Mouse (Mus musculus) T-cell, adult 2 months (primary cell): Measurements from ENCODE around the gene Plekhh3.

Experiments
- DNase-seq: peaks from one replicate; pipeline ENCODE4 v3.0.0; 2022; ENCODE audit warnings: low spot score

Plekhh3 gene

GRCm38 (mm10) chr11:101170811-101171610 is at the start of gene Plekhh3:
Plekhh3 (minus strand) TSS chr11:101171351.
- peak; percentile 82 for DNase-seq

DNA sequence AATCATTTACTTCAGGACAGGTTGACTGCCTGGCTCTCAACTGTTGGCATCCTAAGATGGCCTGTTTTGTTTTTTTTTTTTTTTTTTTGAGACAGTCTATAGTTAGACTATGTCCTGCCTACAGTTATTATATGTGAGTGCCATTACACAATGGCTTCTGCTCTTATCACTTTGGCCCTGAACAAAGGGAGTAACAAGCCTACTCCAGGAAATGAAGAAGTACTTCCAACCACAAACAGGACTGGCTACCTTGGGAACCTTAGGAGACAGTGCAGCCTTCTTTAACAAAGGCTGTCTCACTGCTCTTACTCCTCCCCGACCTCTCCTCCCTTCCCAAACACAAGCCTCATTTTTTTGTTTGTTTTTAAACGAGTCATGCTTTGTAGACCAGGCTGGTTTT is 49.7 kb upstream of the Plekhh3 start:
- DNase-seq: no peak

DNA sequence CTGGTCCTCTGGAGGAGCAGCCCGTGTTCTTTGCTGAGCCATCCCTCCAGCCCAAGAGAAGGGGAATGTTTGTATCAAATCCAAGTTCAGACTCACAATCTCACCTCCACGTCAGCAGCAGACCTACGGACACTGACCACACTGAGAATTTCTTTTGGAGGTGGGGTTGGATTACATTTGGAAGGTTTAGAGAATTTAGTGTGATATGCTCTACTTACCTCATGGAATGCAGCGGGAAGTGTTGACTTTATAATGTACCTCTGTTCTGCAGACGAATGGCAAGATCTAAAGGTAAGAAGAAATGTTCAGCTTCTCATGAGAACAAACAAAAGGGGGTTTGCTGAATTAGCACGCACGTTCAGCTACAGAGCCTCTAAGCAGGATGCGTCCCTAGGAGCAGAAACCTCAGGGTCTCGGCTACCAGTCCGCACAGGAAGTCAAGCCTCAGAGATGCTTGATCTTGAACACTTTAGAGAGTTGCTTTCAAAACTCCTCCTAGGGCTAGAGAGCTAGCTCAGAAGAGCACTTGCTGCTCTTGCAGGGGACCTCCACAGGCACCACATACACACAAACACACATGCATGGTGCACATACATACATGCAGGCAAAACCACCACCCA is 47.4 kb upstream of the Plekhh3 start:
- DNase-seq: peak; percentile 59

DNA sequence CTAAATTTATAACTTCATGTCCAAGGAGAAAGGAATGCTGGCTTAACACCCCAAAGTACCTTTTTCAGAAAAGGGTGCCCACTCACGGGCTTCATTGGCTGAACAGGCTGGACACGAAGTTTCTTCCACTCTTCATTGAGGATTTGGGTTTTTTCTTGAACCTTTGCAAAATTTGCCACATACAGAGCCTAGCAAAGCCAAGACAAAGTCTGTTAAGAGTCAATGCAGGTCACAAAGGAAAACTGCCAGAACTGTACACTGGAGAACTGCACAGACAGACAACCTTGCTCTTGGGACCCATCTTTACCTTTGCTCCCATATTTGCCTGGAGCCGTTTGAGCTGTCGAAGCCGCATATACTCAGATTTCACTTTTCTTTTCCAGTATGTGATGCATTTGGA is 45.8 kb upstream of the Plekhh3 start:
- no peak for DNase-seq

DNA sequence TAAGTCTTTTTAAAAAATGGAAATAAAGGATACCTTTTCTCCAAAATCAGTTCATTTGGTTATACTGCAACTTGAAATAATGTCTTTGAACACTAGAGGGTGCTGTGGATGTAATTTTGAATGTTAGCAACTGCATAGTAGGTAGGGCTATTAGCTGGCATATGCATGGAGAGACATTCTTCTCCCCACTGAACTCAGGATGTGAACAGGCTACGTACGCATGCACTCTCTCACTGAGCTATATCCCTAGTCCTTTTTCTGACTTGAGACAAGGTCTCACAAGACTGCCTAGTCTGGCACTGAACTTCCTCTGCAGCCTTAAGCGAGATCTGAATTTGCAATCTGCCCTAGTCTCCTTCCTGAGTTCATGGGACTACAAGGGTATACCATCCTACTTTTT is 40.8 kb upstream of the Plekhh3 start:
- peak; percentile 49 for DNase-seq

DNA sequence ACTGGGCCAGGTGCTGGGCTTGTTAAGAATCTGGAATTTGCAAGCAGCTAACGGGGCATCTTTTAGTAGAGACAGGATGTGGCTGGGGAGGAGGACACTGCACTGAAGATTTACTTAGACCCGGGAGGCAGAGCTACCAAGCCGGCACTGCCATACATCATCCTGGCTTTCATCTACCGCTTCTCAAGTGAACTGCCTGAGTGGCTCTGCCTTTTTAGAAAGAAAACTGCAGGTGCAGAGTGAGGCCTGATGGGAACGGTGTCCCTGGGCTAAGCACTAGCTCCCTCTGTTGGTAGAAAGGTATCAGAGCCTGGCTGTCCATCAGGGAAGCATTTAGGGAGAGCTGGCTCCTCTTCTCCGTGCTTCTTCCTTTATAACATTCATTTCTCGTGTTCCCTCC is 29.8 kb upstream of the Plekhh3 start:
- DNase-seq: peak; percentile 55

DNA sequence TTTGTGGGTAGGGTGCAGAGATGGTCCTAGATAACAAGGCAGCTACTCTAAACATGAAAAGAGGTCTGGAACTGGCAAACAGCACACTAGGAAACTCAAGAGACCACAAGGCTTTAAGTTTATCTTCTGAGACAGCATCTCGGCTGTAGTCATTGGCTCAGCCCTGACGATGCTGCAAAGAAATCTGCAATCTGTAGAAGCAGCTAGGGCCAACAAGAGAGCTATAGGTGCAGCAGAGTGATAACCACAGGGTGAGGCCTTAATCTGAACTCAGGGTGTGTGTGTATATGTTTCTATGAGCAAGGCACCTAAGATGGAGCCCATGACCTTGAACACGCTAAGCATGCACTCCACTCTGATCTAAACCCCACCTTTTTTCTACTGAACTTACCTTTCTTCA is 28.4 kb upstream of the Plekhh3 start:
- DNase-seq: no peak

DNA sequence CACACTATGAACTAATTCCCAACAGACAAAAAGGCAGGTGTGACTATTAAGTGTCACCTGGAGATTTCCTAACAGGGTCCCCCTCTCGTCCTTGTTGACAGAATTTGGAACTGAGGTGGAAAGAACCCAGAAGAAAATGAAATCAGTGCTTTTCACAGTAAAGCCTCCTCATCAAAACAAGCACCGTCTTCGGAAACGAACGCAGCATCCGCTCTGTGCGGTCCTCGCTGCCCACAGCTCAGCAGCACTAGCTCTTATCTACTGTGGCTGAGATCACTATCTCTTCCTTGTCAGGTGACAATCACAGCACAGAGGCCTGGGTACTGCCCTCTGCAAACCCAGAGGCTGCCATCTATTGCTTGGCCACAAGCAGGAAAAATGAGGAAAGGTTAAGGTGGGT is 25.0 kb upstream of the Plekhh3 start:
- DNase-seq: peak; percentile 64

DNA sequence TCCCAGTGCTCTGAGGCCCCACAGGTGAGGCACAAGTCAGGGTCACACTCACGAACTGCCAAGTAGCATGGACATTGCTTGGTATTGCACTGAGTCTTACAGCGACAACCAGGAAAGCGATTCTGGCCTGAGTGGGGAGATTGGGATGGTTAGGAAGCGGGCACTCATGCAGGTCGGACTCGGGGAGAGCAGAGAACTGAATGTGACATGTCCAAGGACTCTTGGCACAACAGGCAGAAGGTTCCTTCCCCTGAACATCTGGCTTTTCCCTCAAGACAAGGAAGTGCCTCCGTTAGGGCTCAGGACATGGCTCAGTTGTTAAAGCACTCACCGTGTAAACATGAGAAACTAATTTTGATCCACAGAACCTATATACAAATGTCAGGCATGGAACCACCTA is 24.4 kb upstream of the Plekhh3 start:
- DNase-seq: no peak

DNA sequence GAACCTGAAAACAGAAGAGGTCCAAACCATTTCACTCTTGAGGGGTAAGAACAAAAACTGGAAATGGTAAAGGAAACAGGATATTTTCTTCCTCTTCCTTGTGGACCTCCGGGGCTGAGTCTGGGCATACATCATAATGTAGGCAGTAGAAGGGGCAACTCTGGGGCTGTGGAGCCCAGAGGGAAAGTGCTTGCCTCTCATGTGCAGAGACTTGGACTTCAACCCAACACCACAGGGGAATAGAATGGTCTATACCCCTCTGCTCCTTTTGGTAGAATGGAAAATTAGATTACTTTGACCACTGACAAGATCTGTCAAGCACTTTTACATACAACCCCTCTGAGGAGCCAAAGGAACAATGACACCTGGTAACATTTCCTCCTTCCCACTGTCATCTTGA is 23.9 kb upstream of the Plekhh3 start:
- no peak for DNase-seq

- DNase-seq: no peak
Observed at GRCm38 (mm10) chr11:101194643-101195042, 23.5 kb upstream of the Plekhh3 start.

DNA sequence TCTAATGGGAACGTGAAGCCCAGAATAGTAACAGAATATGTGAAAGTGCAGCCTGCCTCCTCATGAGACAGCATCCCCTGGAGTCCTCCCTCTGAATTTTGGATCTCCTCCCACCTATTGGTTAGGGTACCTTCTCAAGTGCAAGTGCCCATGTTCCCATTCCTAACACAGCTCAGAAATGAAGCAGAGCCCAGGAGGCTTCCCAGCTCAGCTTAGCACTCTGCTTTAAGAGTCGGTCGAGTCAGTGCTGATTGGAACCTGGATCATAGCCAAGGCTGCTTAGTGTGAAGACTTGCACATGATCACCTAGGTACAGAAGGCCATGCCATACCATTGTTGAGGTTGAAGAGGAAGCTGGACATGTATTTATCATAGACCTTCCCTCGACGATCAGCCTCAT is 23.0 kb upstream of the Plekhh3 start:
- DNase-seq: no peak

GRCm38 (mm10) chr11:101193076-101193475 is 21.9 kb upstream of the Plekhh3 start:
- no peak for DNase-seq

DNA sequence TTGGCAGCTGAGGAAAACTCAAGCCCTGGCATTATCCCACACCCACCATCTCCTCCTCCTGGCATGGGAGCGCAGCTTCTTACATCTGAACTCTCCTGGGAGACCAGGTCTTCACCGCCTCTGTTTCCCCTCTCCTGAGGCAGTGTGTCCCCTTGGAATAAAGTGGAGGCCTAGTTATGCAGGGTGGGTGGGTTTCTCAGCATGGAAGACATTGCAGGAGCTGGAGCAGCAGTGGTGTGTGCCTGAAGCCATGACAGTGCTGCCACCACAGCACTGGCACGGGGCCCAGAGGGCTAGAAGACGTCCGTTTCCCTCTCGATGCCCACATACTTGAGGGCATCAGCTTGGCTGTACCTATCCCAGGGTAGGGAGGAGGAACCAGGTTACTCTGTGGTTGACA is 21.5 kb upstream of the Plekhh3 start:
- DNase-seq: no peak

DNA sequence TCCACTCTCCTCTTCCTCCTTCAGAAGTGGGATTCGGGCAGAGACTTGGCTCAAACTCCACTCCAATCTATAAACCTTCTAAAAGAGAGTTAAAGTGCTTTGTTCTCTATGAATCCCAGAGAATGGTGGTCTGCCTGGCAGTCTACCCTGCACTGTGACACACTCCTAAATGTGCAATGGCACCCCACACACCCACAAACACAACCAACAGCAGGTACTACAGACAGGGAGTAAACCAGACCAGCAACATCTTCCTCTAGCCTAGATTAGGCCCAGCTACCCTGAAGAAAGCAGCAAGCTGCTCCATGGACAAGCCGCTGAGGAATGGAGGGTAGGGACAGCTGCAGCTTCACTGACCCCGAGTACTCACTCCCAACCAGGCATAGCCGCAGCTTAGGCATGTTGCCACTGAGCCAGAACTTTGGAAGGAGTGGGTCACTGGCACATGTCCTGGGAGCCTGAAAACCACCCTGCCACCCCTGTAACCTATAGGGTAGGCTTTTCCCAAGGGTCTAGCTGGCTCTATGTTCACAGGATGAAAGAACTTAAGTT is 20.8 kb upstream of the Plekhh3 start:
- no peak for DNase-seq

- DNase-seq: no peak
Observed at GRCm38 (mm10) chr11:101190913-101191907, 20.1 kb upstream of the Plekhh3 start.

DNA sequence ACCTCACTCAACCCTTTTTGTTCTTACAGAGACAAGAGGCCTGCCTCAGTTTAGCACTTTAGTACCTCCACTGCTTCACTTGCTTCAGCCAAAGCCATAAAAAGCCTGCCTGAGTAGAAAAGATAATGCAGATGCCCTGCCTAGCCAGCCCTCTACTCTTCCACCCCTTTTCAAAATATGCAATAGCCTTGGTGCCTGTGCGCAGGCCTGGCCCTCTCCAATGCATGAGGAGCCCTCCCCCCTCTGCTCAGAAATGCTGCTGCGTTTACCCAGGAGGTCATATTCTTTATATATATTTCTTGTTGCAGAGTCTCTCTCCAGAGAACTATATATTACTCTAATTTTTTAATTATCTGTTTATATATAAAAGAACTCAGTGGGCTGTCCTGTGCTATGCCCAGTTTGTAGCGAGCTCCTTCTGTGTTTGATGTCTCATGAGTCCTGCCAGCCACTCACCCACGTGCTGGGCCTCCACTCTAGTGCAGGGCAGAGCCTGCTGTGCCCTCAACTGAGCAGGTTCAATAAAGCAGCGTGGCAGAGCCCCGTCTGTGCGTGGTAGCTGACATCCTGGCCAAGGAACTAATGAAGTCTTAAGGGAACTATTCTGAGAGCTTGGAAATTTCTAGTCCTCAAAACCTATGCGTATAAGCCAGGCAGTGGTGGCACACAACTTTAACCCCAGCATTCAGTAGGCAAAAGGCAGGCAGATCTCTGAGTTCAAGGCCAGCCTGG is 19.2 kb upstream of the Plekhh3 start:
- no peak for DNase-seq

DNA sequence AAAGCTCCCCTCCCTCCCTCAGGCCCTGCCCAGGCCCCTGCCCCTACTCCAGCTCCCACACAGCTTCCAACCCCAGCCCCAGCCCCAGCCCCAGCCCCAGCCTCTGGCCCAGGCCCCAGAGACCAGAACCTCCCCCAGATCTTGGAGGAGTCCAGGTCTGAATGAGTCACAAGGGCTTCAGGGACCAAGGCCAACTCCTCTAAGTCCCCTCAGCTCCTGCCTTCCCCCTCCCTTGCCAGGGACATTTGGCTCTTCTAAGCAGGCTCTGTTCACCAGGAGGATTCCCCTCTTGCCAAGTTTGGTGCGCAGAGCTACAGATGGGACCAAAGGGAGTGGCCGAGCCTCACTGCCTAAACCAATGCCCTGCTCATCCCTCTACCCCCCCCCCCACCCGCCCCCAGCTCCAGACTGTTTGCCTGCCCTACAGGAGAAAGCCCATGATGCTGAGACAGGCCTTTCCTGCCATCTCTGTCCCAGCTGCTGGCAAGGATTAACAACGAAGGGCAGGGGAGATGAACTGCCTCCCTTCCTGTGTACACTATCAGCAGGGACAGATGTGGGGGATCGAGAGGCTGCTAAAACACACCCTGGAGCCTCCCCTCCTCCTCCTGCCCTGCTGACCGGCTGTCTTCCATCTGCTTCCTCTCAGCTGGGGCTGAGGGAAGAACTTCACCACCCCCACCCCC is 18.5 kb upstream of the Plekhh3 start:
- DNase-seq: no peak

- no peak for DNase-seq
Observed at GRCm38 (mm10) chr11:101188166-101188805, 17.1 kb upstream of the Plekhh3 start.

- no peak for DNase-seq
Observed at GRCm38 (mm10) chr11:101187541-101187940, 16.4 kb upstream of the Plekhh3 start.
